Mouse (Mus musculus): ENCODE data around the gene Glipr1. TPM values are rescaled to one million over a fixed set of nuclear protein-coding genes. Genes with fewer than 3 reads are reported as not detected.

Gene Glipr1
- polyA plus RNA-seq, 1 experiment from 2014 or later: 0.88 TPM

- no peaks in the 10 kb centered on the region for H3K27me3 ChIP-seq
- no peaks in the 10 kb centered on the region for H3K4me1 ChIP-seq
- no peaks in the 10 kb centered on the region for H3K9me3 ChIP-seq (replicated peaks)
- WGBS: 65% methylated on average over 10 of the region's 10 CpGs
- no peak overlapping the region for H3K4me2 ChIP-seq (replicated peaks)
- H3K9ac ChIP-seq: no peak overlapping the region
- ATAC-seq (ENCODE audit: low FRiP score): peak; percentile 91
- no peak overlapping the region for H3K27ac ChIP-seq
- no peak overlapping the region for H3K4me3 ChIP-seq
- H3K36me3 ChIP-seq: no peaks in the 10 kb centered on the region
These were observed 45.0 kb downstream of the Glipr1 start for GRCm38 (mm10) chr10:111957271-111958045.

- H3K27ac ChIP-seq: no peak overlapping the region
- WGBS: 71% methylated on average over 2 of the region's 2 CpGs
- H3K4me3 ChIP-seq: no peak overlapping the region
- H3K27me3 ChIP-seq: no peaks in the 10 kb centered on the region
- no peak overlapping the region for H3K4me2 ChIP-seq (replicated peaks)
- H3K9me3 ChIP-seq (replicated peaks): no peaks in the 10 kb centered on the region
- no peaks in the 10 kb centered on the region for H3K36me3 ChIP-seq
- H3K9ac ChIP-seq: no peak overlapping the region
- no peak for ATAC-seq (ENCODE audit: low FRiP score)
- H3K4me1 ChIP-seq: no peaks in the 10 kb centered on the region
These were observed 46.6 kb downstream of the Glipr1 start for GRCm38 (mm10) chr10:111955836-111956235.

- no peak overlapping the region for H3K4me3 ChIP-seq
- no peak overlapping the region for H3K27ac ChIP-seq
- no peaks in the 10 kb centered on the region for H3K27me3 ChIP-seq
- H3K9me3 ChIP-seq (replicated peaks): no peaks in the 10 kb centered on the region
- H3K9ac ChIP-seq: no peak overlapping the region
- H3K4me2 ChIP-seq (replicated peaks): no peak overlapping the region
- no peak for ATAC-seq (ENCODE audit: low FRiP score)
- H3K4me1 ChIP-seq: no peaks in the 10 kb centered on the region
- H3K36me3 ChIP-seq: no peaks in the 10 kb centered on the region
- 57% methylated on average over 4 of the region's 4 CpGs for WGBS
These were observed 53.4 kb downstream of the Glipr1 start for GRCm38 (mm10) chr10:111949008-111949407.

GRCm38 (mm10) chr10:111948041-111948440, 54.4 kb downstream of the Glipr1 start:
- Histone ChIP-seq H3K27ac (no peak overlapping the region), H3K9ac (no peak overlapping the region), H3K4me1 (no peaks in the 10 kb centered on the region), H3K4me2 (replicated peaks) (no peak overlapping the region), H3K4me3 (no peak overlapping the region), H3K27me3 (no peaks in the 10 kb centered on the region), H3K9me3 (replicated peaks) (no peaks in the 10 kb centered on the region), H3K36me3 (no peaks in the 10 kb centered on the region)
- WGBS: 96% methylated on average over 1 of the region's 1 CpGs
- no peak for ATAC-seq (ENCODE audit: low FRiP score)

GRCm38 (mm10) chr10:111945563-111945962, 56.9 kb downstream of the Glipr1 start:
- Histone ChIP-seq H3K4me2 (replicated peaks) (no peak overlapping the region), H3K4me1 (no peaks in the 10 kb centered on the region), H3K4me3 (no peak overlapping the region), H3K27me3 (no peaks in the 10 kb centered on the region), H3K9ac (no peak overlapping the region), H3K9me3 (replicated peaks) (no peaks in the 10 kb centered on the region), H3K36me3 (no peaks in the 10 kb centered on the region), H3K27ac (no peak overlapping the region)
- WGBS: 77% methylated on average over 3 of the region's 3 CpGs
- ATAC-seq (ENCODE audit: low FRiP score): no peak

- no peak overlapping the region for H3K9ac ChIP-seq
- no peak overlapping the region for H3K4me2 ChIP-seq (replicated peaks)
- H3K4me3 ChIP-seq: no peak overlapping the region
- no peak overlapping the region for H3K27ac ChIP-seq
- no peaks in the 10 kb centered on the region for H3K36me3 ChIP-seq
- no peaks in the 10 kb centered on the region for H3K4me1 ChIP-seq
- no peak for ATAC-seq (ENCODE audit: low FRiP score)
- H3K9me3 ChIP-seq (replicated peaks): no peaks in the 10 kb centered on the region
- WGBS: 84% methylated on average over 7 of the region's 7 CpGs
- no peaks in the 10 kb centered on the region for H3K27me3 ChIP-seq
These were observed 59.4 kb downstream of the Glipr1 start for GRCm38 (mm10) chr10:111943026-111943425.

GRCm38 (mm10) chr10:111937146-111937534, 65.3 kb downstream of the Glipr1 start:
- no peaks in the 10 kb centered on the region for H3K36me3 ChIP-seq
- H3K4me3 ChIP-seq: no peak overlapping the region
- H3K4me2 ChIP-seq (replicated peaks): no peak overlapping the region
- no peaks in the 10 kb centered on the region for H3K9me3 ChIP-seq (replicated peaks)
- ATAC-seq (ENCODE audit: low FRiP score): no peak
- H3K27ac ChIP-seq: no peak overlapping the region
- H3K4me1 ChIP-seq: peaks cover 11% of the 10 kb centered on the region
- no peaks in the 10 kb centered on the region for H3K27me3 ChIP-seq
- WGBS: 72% methylated on average over 5 of the region's 5 CpGs
- no peak overlapping the region for H3K9ac ChIP-seq

- H3K9me3 ChIP-seq (replicated peaks): no peaks in the 10 kb centered on the region
- H3K27me3 ChIP-seq: no peaks in the 10 kb centered on the region
- H3K27ac ChIP-seq: no peak overlapping the region
- WGBS: 42% methylated on average over 13 of the region's 13 CpGs
- H3K36me3 ChIP-seq: no peaks in the 10 kb centered on the region
- peaks cover 11% of the 10 kb centered on the region for H3K4me1 ChIP-seq
- ATAC-seq (ENCODE audit: low FRiP score): peak; percentile 50; the same call in 1 of the 2 replicates
- peak overlapping the region; percentile 5; the same call in 1 of the 2 replicates for H3K9ac ChIP-seq
- no peak overlapping the region for H3K4me3 ChIP-seq
- no peak overlapping the region for H3K4me2 ChIP-seq (replicated peaks)
These were observed 65.8 kb downstream of the Glipr1 start for GRCm38 (mm10) chr10:111936491-111937145.

GRCm38 (mm10) chr10:111936021-111936420, 66.4 kb downstream of the Glipr1 start:
- Histone ChIP-seq H3K9ac (no peak overlapping the region), H3K4me1 (peaks cover 11% of the 10 kb centered on the region), H3K9me3 (replicated peaks) (no peaks in the 10 kb centered on the region), H3K4me2 (replicated peaks) (no peak overlapping the region), H3K4me3 (no peak overlapping the region), H3K36me3 (no peaks in the 10 kb centered on the region), H3K27ac (no peak overlapping the region), H3K27me3 (no peaks in the 10 kb centered on the region)
- 87% methylated on average over 4 of the region's 4 CpGs for WGBS
- no peak for ATAC-seq (ENCODE audit: low FRiP score)

Other genes with a start within 250 kb of the Glipr1 start
- 49.6 and 54.1 TPM in 2 replicates for gene Krr1, start 30.0 kb downstream of the Glipr1 start, polyA plus RNA-seq (2016; fragmentation: Nextera tagmentation; extraction: Ambion mirVana)
- not detected in 2 replicates for gene Glipr1l1, start 57.6 kb upstream of the Glipr1 start, polyA plus RNA-seq (2016; fragmentation: Nextera tagmentation; extraction: Ambion mirVana)
- not detected in 2 replicates for gene Glipr1l2, start 80.7 kb upstream of the Glipr1 start, polyA plus RNA-seq (2016; fragmentation: Nextera tagmentation; extraction: Ambion mirVana)
- not detected in 2 replicates for gene Glipr1l3, start 157.7 kb upstream of the Glipr1 start, polyA plus RNA-seq (2016; fragmentation: Nextera tagmentation; extraction: Ambion mirVana)
- 0.37 and 0.57 TPM in 2 replicates for gene Caps2, start 161.0 kb upstream of the Glipr1 start, polyA plus RNA-seq (2016; fragmentation: Nextera tagmentation; extraction: Ambion mirVana)